Mouse (Mus musculus): ENCODE data around the gene Irf2.
A peak's percentile ranks its signal among the peaks of the same experiment; 100 is the strongest.

Gene Irf2

GRCm38 (mm10) chr8:46739003-46739949, at the start of gene Irf2:
Gene Irf2, plus strand, starts transcription at chr8:46739732.
- peak; percentile 65 for DNase-seq (ENCODE audit: low spot score)

GRCm38 (mm10) chr8:46690111-46690510, 49.4 kb upstream of the Irf2 start:
- no peak for DNase-seq (ENCODE audit: low spot score)

- no peak for DNase-seq (ENCODE audit: low spot score)
These were observed 49.0 kb upstream of the Irf2 start for GRCm38 (mm10) chr8:46690581-46690980.

GRCm38 (mm10) chr8:46691360-46691759, 48.2 kb upstream of the Irf2 start:
- no peak for DNase-seq (ENCODE audit: low spot score)

- no peak for DNase-seq (ENCODE audit: low spot score)
These were observed 43.1 kb upstream of the Irf2 start for GRCm38 (mm10) chr8:46696256-46697041.

- no peak for DNase-seq (ENCODE audit: low spot score)
These were observed 42.0 kb upstream of the Irf2 start for GRCm38 (mm10) chr8:46697566-46697965.

- DNase-seq (ENCODE audit: low spot score), result no peak
These were observed 41.4 kb upstream of the Irf2 start for GRCm38 (mm10) chr8:46698162-46698561.

GRCm38 (mm10) chr8:46705145-46705544, 34.4 kb upstream of the Irf2 start:
- DNase-seq (ENCODE audit: low spot score), result no peak

GRCm38 (mm10) chr8:46706730-46707129, 32.8 kb upstream of the Irf2 start:
- no peak for DNase-seq (ENCODE audit: low spot score)

GRCm38 (mm10) chr8:46709302-46709701, 30.2 kb upstream of the Irf2 start:
- no peak for DNase-seq (ENCODE audit: low spot score)

GRCm38 (mm10) chr8:46710289-46710688, 29.2 kb upstream of the Irf2 start:
- DNase-seq (ENCODE audit: low spot score), result no peak

- DNase-seq (ENCODE audit: low spot score), result no peak
These were observed 28.0 kb upstream of the Irf2 start for GRCm38 (mm10) chr8:46711496-46711895.

GRCm38 (mm10) chr8:46713178-46713577, 26.4 kb upstream of the Irf2 start:
- no peak for DNase-seq (ENCODE audit: low spot score)

- no peak for DNase-seq (ENCODE audit: low spot score)
These were observed 25.7 kb upstream of the Irf2 start for GRCm38 (mm10) chr8:46713844-46714243.

GRCm38 (mm10) chr8:46714400-46714799, 25.1 kb upstream of the Irf2 start:
- DNase-seq (ENCODE audit: low spot score), result no peak

GRCm38 (mm10) chr8:46716477-46716876, 23.1 kb upstream of the Irf2 start:
- DNase-seq (ENCODE audit: low spot score), result no peak

- no peak for DNase-seq (ENCODE audit: low spot score)
These were observed 22.4 kb upstream of the Irf2 start for GRCm38 (mm10) chr8:46717170-46717569.

- no peak for DNase-seq (ENCODE audit: low spot score)
These were observed 21.2 kb upstream of the Irf2 start for GRCm38 (mm10) chr8:46718301-46718700.

- DNase-seq (ENCODE audit: low spot score), result no peak
These were observed 20.8 kb upstream of the Irf2 start for GRCm38 (mm10) chr8:46718747-46719146.

GRCm38 (mm10) chr8:46720656-46721055, 18.9 kb upstream of the Irf2 start:
- no peak for DNase-seq (ENCODE audit: low spot score)

GRCm38 (mm10) chr8:46721065-46721845, 18.3 kb upstream of the Irf2 start:
- DNase-seq (ENCODE audit: low spot score), result no peak

- no peak for DNase-seq (ENCODE audit: low spot score)
These were observed 17.0 kb upstream of the Irf2 start for GRCm38 (mm10) chr8:46722536-46722935.
